Mouse (Mus musculus): Measurements from ENCODE around the gene Ctdspl.

DNA sequence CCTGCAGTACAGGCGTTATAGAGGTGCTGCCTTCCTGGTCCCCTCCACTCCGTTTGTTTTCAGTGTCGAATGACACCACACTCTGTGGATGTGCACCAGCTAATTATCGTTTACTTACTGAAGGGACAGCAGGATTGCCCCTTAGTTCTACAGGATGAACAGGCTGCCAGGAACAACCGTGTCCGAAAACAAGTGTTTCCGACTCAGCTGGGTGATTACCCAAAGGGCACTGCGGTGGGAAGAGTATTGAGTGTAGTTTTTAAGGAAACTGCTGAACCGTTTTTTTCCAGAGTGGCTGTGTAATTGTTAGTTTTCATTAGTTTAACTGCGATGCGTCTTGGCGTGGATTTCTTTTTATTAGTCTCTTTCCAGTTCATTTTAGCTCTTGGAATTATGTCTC is 9.8 kb downstream of the Ctdspl start:
- no peak for TF ChIP-seq CTCF (conservative IDR thresholded peaks at IDR 0.05; ENCODE audit: low read length)
- TF ChIP-seq NANOG (IDR thresholded peaks at IDR 0.05; ENCODE audit: borderline replicate concordance, low read length), result no peak

Measured in E14TG2a.4 (cell line).